Mouse (Mus musculus) myocyte (in vitro differentiated cells): ENCODE results near the gene P3h2.

Experiments
- MAX ChIP-seq: IDR thresholded peaks from one replicate; pipeline ENCODE4 v1.6.1; 2011; ENCODE audit warnings: low read depth, mild to moderate bottlenecking, control low read depth
- POLR2A ChIP-seq: IDR thresholded peaks from one replicate; pipeline ENCODE4 v1.6.1; 2011; ENCODE audit warnings: low read depth, mild to moderate bottlenecking, control low read depth, moderate library complexity; ENCODE audit not compliant: insufficient read length
- POLR2AphosphoS2 ChIP-seq: IDR thresholded peaks from one replicate; pipeline ENCODE4 v1.6.1; 2011; ENCODE audit warnings: low read depth, control low read depth; ENCODE audit not compliant: insufficient read length
- REST ChIP-seq: IDR thresholded peaks from one replicate; pipeline ENCODE4 v1.6.1; 2011; ENCODE audit warnings: mild to moderate bottlenecking, control low read depth, moderate library complexity; ENCODE audit not compliant: insufficient read depth, insufficient read length
- TCF3 ChIP-seq: IDR thresholded peaks from one replicate; pipeline ENCODE4 v1.6.1; 2011; ENCODE audit warnings: low read depth, control low read depth; ENCODE audit not compliant: insufficient read length

DNA sequence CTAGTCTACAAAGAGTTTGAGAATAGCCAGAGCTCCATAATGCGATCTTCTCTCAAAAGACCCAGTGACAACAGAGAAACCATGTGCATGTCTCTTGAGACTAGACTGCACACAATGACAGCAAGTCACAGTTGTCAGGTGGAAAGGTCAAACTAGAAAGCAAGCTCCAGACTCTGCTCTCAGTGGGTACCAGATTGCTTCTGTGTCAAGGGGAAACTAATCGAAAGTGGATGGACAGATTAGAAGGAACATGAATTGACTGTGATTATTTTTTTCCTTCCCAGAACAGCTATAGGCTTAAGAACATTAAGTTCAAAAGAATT, 27.5 kb downstream of the P3h2 start:
- TF ChIP-seq MAX (no peak), POLR2A (no peak), REST (no peak), TCF3 (no peak), POLR2AphosphoS2 (no peak)
